Mouse (Mus musculus) heart, postnatal 0 days (tissue): ENCODE data around the gene Acadvl.

Experiments
- CTCF ChIP-seq: IDR thresholded peaks from 2 replicates; pipeline ENCODE4 v1.5.1; 2016; ENCODE audit warnings: antibody characterized with exemption, control low read depth, low read depth
- EP300 ChIP-seq: IDR thresholded peaks from 2 replicates; pipeline ENCODE4 v1.6.1; 2016; ENCODE audit warnings: antibody characterized with exemption, low read depth

GRCm38 (mm10) chr11:69970775-69971174, 44.4 kb downstream of the Acadvl start:
- TF ChIP-seq CTCF = no peak
- TF ChIP-seq EP300 = no peak
